Mouse (Mus musculus): ENCODE measurements around the gene Sco1.

The Sco1 gene

DNA sequence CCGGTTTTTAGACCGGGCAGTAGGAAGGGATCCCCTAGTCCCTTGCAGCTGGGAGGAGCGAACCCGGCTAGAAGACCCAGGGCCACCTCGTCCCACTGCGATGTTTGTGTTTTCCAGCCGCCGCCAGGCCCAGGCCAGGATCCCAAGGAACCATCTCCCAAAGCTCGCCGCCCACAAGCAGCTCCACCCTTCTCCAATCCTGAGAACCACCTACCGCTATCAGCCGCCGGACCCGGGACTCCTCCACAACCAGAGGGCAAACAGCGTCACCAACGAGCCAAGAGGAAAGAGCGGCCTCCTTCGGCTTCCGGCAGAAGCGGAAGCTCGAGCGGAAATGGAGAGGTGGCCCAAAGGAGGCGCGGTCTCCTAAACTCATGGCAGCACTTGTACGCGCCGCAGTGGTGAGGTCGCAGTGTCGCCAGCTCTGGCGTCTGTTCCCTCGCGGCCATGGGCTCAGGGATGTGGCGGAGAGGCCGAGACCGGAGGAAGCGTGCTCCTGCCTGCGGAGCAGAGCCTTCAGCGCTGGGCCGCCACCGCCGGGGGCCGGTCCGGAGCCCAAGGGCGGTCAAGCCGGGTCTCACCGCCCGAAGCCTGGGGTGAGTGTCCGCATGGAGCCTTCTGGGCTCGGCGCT lies at the start of gene Sco1, which contains the start of gene Adprm:
Gene Sco1 (plus strand): TSS at position 350 of the 632 bp plus-strand sequence.
Gene Adprm (minus strand): TSS at position 274 of the 632 bp plus-strand sequence.
- DNase-seq (ENCODE audit: low read depth, low spot score) = peak; percentile 95

DNA sequence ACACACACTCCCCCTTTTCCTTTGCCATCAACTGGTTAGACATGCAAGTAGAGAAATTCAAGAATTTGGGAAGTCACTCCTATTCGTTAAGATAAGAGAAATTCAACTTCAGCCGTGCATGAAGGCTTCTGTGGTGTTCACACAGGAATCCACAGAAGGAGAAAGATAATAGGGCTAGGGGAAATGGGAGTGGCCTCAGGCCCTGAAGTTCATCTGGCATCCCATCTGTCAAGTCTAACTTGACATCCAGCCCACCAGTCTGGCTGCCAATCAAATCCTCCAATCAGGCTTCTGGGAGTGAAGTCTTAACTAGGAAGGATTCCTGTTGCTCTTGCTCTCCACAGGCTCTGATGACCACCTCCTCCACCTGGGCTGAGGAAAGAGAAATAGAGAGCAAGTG lies 49.6 kb upstream of the Sco1 start:
- no peak for DNase-seq (ENCODE audit: low read depth, low spot score)

DNA sequence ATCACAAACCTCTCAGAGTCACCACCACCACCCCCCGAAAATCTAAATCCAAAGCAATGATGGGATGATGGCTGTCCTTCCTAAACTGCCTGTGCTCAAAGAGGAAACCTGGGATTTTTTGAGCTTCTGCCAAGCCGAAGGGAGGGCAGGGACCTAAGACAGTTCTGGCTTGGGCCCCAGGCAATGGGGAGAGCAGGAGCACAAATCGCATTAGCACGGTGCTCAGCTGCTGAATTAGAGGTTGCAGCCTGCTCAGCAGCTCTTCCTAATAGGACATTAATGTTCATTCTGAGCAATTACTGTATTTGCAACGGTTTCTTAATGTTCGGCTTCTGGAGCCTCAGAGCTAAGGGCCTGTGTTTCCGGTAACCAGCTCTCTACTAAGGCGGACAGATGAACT lies 44.5 kb upstream of the Sco1 start:
- DNase-seq (ENCODE audit: low read depth, low spot score) = no peak

DNA sequence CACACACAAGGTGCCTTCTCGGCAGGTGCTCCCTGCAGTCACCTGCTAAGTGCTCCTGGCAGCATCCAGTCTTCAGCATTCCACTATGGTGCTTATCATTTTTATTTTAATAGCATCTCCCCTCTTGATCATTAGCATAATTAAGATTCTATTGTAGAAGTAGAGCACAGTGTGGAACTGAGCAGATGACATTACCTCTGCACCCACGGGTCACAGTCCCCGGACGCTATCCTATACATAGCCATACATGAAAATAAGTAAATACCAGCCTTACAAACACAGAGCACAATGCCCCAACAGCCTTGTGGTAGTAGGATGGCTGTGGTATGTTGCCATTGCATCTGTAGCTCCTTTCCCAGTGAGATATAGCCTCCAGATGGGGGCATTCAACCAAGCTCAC lies 43.9 kb upstream of the Sco1 start:
- no peak for DNase-seq (ENCODE audit: low read depth, low spot score)

DNA sequence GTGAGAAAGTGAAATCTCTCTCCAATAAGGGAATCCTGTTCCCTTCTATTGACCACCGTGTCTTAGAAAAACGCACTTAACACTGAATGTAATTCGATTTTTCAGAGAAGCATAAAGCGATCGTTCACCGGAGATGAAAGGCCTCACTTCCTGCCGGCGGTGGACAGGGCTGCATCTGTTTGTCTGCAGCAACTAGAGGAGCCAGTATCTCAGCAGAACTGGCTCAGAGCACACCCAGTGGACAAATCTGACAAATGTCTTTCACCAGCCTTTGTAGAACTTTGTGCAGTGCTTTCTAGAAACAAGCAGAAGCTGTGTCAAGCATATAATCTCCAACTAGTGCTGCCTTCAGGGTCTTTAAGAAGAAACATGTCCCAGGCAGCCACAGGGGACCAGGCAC lies 42.0 kb upstream of the Sco1 start:
- DNase-seq (ENCODE audit: low read depth, low spot score) = peak; percentile 36

DNA sequence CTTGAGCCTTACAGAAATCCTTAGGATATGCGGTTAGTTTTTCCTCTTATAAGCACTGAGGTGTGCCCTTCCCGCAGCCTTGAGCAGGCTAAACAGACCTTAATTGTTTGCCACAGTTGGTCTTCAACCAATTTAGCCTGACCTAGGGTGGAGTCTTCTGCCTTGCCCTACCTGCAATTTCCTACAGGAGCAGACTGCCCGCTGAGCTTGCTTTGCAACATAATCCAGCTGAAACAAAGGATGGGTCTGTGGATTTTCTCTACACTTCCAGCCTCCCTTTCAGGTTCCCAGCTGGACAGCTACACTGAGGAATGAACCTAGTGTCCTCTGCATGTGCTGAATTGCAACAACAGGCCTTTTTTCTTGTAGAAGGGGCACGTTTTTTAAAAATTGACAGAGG lies 40.8 kb upstream of the Sco1 start:
- peak; percentile 90 for DNase-seq (ENCODE audit: low read depth, low spot score)

DNA sequence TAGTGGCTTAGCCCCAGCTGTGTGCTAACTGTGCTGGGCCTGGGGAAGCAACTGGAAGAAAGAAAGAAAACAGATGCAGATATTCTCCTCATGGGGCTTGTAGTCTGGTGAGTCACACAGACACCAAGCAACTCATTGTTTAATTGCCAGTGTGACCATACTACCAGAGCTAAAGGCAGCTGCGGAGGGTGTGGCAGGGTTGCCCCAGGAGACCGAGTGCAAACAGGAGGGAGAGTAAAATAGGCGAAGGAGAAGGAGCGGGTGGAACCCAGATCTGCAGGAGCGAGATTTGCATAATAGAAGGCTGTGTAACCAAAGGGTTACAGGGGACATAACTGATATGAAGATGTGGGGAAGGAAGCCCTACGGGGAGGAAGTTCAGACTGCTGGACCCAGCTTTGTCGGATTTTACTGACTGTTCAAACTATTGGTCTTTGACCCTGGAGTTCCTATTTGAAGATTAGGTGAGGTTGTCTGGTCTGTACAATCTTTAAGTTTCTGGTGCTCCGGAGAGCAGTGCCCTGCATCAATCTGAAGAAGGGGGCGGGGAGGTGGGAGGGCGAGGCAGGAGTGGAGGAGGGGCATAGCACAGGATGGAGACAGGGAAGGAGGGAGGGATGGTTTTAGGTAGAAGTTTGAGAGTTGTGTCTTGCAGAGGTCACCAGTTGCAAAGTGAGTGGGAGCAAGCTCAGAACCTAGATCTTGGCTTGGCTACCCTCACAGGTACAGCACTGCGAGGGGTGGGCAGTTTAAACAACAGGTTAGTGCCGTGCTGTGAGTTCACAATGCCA lies 34.5 kb upstream of the Sco1 start:
- DNase-seq (ENCODE audit: low read depth, low spot score) = peak; percentile 92

DNA sequence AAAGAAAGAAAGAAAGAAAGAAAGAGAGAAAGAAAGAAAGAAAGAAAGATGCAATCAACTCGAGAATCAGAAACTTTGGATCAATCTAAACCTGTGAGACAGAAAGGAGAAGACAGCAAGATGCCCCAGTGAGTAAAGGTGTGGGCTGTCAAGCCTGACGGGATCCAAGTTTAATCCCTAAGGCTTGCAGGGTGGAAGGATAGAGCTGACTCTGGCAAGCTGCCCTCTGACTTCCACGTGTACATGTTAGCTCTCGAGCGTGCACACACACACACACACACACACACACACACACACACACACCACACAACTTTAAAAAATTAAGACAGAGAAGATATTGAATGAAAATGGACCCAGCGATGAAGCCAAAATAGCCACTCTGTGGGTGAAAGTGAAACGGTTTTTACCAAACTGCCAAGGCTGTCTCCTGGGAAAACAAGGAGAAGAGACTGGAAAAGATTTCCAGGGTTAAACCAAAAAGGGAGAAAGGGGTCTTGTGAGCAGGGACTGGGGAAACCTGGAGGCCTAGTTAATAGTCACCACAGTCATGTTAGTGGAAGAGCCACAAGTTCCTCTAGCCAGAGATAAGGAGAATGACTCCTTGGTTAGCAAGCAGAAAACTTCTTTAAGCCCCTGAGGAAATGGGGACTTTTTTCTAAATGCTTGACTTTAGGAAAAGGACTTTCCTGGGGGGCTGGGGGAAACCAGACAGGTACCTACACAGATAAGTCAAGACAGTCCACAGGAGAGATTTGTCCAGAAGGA lies 32.6 kb upstream of the Sco1 start:
- no peak for DNase-seq (ENCODE audit: low read depth, low spot score)

DNA sequence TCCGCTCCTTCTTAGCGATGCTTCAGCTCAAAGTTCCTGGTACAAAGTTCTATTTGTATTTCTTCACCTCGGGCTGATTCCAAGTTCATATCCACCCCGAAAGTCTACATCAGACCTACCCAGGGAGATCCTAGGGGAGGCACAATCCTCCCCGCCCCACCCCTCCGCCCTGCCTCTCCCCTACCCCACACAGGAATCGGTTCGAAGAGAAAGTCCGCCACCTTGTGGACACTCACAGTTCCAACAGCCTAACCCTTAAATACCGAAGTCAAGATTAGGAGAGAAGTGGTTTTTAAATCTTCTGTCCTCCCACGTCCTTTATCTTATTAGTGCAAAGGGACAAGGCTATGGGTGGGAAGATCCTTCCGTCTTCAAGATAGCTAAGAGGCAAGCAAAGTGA lies 31.5 kb upstream of the Sco1 start:
- DNase-seq (ENCODE audit: low read depth, low spot score) = peak; percentile 88

DNA sequence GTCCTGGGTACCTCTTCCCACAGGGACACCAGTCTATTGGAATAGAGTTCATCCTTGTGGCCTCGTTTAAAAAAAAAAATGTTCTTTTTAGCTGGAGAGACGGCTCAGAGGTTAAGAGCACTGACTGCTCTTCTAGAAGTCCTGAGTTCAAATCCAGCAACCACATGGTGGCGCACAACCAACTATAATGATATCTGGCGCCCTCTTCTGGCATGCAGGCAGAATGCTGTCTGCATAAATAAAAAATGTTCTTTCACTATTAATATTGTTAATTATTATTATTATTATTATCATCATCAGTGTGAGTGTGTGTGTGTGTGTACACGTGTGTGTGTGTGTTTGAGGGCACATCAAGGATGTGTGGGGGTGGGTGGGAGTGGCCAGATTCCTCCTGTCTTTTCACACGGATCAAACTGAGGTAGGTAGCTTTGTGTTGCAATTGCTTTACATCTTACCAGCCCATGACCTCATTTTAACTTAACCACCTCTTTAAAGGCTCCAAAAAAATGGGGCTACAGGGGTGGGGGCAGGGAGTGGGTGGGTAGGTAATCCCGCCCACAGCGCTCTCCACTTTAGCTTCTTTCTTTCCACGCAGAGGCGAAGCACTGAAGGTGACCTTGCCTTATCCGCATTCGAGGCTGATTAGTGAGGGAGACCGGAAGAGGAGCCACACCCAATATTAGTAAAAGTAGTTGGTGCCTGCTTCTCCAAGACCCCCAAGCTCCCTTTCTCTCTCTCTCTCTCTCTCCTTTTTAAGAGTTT lies 29.9 kb upstream of the Sco1 start:
- peak; percentile 64 for DNase-seq (ENCODE audit: low read depth, low spot score)

DNA sequence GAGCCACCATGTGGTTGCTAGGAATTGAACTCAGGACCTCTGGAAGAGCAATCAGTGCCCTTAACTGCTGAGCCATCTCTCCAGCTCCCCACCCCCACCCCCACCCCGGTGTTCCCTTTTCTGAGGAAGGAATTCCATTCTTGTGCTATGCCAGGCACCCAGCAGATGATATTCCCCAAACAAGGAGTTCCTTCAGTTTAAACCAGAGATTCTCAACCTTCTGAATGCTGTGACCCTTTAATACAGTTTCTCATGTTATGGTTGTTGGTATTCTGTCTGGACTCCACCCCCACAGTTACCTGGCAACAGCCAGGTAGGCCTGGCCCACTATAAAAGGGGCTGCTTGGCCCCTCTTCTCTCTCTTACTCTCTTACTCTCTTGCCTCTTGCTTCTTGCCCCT lies 29.3 kb upstream of the Sco1 start:
- peak; percentile 54 for DNase-seq (ENCODE audit: low read depth, low spot score)

DNA sequence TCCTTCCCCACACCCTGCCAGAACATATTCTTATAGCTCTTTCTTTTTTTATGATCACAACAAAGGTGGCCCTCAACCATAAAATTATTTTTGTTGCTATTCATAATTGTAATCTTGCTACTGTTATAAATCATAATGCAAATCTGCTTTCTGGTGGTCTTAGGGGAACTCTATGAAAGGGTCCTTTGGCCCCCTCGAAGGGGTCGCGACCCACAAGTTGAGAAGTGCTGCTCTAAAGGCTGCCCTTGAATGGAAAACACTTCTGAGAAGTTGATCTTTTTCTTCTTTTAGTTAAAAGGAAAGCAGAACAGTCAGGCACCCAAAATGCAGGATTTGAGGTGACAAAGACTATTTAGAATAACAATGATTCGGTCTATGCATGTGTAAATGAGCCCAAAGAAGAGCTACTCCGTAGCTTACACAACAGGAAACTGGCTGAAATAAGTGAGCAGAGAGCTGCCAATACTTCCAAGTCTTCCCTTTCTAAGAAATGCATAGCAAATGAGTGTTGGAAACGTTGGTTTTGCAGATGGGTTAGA lies 28.6 kb upstream of the Sco1 start:
- peak; percentile 67 for DNase-seq (ENCODE audit: low read depth, low spot score)

DNA sequence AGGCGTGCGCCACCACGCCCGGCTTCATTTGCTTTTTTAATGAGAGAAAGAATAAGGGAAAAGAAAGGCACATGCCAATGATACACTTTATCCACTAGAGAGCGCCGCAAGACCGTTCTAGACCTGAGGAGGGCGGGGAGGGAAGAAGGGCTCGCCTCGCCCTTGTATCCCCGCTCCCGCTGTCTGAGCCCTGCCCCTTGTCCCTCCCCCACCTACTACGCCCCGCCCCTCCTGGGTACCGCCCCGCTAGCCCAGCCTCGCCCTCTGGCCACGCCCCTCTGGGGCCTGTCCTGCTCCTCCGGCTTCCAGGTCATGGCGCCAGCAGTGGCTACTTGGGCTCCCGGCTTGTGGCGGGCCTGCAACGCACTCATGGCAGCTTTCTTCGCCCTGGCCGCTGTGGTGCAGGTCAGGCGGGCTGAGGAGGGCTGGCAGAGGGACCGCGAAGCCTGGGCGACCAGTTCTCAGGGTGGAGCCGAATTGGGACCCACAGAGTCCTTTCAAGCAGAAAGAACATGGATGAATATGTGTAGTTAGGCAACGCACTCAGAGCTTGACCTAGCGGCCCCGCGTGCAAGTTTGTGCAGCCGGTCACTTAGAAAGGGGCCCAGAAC lies 27.5 kb upstream of the Sco1 start, which contains the start of gene Tmem220:
Gene Tmem220 (plus strand): TSS at position 288 of the 611 bp plus-strand sequence.
- peak; percentile 98 for DNase-seq (ENCODE audit: low read depth, low spot score)

DNA sequence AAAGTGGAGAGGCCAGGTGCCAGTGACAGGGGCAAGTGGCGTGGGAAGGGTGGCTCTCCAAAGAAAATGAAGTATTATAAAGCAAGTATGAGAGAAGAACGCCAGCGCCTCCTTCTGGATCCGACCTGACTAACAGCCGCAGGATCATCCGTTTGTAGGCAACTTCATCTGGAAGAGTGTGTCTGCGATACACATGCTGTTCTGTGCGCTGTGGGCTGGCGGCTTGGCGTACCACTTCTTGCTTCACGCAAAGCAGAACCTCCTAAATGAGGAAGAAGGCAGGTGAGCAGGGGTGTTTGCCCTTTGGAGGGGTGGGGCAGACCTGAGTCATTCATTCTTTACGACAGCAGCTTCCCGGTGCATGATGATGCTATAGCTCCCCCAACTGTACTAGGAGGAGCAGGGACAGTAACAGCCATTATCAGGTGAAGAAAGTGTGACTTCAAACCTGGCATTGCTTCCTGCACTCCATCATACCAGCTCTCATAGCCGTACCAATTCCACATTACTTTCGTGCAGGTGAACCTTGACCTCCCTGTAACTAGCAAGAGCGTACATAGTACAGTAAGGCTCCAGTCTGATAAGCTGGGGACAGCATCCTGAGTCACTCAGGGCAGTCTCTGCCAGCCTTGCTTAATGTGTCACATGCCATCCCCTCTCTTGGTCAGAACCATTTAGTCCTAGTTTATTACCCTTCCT lies 21.4 kb upstream of the Sco1 start:
- DNase-seq (ENCODE audit: low read depth, low spot score) = peak; percentile 72

DNA sequence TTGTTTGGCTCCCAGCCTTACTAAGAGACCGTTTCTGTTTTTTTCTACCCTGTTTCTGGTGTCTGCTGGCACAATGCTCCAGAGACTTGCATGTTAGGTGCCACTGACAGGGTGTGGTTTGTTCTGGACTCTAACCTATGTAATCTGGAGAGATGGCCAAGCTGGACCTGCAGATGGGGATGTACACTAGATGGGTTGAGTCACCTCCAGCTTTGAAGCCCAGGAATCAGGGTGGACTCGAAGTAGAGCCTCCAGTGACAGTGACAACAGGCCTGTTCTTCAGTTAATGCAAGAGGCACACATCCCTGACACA lies 20.9 kb upstream of the Sco1 start:
- no peak for DNase-seq (ENCODE audit: low read depth, low spot score)

DNA sequence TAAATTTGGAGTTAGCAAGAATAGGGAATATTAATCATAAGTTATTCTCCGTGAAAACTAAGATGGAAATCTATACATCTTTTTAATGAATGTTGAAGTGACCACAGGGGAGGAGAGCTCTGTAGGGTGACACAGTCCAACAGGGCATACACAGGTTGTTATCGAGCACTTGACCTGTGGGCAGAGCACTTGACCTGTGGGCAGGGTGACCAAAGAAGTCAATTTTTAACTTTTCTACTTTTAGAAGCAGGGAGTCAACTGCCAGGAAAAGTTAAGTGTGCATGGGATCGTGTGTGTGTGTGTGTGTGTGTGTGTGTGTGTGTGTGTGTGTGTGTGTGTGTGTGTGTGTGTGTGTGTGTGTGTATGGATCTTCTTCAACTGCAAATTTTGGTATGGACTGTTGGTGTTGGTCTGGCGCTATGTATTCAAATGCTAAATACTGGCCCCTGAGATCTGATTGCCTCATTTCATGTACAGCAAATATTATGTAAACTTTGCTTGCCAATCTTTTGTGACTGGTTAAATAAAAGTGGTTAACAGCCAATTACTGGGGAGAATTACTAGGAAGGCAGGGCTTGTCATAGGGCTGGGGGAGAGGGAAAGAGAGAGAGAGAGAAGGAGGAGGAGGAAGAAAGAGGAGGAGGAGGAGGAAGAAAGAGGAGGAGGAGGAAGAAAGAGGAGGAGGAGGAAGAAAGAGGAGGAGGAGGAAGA lies 17.5 kb upstream of the Sco1 start:
- no peak for DNase-seq (ENCODE audit: low read depth, low spot score)

DNA sequence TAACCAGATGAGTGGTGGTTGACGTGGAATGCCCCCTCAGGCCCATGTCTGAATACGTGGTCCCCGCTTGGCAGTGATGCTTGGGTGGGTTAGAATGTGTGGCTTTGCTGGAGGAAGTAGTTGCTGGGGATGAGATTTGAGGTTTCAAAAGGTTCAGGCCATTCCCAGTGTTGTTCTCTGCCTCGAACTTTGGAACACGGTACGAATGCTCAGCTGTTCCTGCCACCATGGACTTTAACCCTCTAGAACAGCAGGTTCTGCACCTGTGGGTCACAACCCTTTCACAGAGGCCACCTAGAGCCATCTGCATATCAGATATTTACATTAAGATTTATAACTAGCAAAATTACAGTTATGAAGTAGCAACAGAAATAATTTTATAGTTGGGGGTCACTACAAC lies 16.2 kb upstream of the Sco1 start:
- DNase-seq (ENCODE audit: low read depth, low spot score) = no peak

DNA sequence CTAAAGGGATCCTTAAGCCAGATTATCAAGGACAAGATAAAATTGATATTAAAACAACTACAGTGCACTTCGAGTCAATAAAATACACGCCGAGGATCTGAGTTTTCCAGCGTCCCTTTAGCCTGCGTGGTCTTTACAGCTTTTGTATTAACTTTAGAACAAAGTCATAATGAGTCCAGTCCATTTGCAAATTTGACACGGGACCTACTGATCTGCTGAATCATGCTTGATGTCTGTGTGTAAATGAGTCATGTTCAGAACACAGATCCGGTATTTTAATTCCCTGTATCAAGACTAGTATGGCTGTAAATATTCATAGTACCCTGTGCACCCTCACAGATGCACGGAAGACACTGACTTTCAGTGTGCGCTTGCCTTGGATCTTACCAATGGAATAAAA lies 15.6 kb upstream of the Sco1 start:
- no peak for DNase-seq (ENCODE audit: low read depth, low spot score)

DNA sequence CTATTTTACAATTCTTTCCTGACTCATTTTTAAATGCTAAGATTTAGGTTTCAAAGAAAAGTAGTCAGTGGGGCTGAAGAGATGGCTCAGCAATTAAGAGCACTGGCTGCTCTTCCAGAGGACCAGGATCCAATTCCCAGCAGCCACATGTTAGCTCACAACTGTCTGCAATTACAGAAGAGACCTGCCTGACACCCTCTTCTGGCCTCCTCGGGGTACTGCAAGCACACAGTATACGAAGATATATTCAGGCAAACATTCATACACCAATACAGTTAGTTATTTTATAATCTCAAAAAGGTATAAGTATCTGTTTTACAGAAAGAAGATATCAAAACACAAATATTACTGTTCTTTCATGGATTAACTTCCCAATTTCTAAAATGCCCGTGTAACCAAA lies 12.7 kb upstream of the Sco1 start:
- peak; percentile 70 for DNase-seq (ENCODE audit: low read depth, low spot score)

DNA sequence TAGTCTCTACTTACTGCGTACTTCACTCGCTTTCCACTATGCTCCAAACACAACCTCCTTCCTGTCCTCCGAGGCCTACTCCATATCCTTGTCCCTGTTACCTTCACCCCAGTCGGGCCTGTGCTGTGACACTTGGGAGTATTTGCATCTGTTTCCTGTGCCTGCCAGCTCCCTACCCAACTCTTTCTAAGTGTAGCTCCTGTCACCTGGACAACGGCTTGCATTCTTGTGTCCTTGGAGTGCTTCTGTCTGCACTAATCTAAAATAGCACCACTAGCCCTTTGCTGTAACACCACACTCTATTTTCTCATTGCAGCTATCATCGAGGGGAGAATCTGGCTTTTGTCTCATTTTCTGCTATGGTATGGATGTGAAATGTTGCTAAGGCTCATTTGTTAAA lies 12.0 kb upstream of the Sco1 start:
- DNase-seq (ENCODE audit: low read depth, low spot score) = no peak
